Mouse (Mus musculus) bone marrow, adult 2 months (tissue): ENCODE results near the gene Vat1. TPM values are rescaled to one million over a fixed set of nuclear protein-coding genes. Genes with fewer than 3 reads are reported as not detected.
"Not testable (repeated sequence)": the region's sequence is repeated elsewhere in the genome, so short reads cannot be mapped to it uniquely, and the experiment has no call there.

Experiments
- H3K27ac ChIP-seq: fragments of 200-500 bp; 2 replicates; pipeline ENCODE4 v1.5.1; 2012; ENCODE audit warnings: low read depth, mild to moderate bottlenecking, control low read depth, inconsistent platforms, low read length; ENCODE audit not compliant: control insufficient read depth, poor library complexity, insufficient read depth
- H3K4me1 ChIP-seq: fragments of 200-500 bp; 2 replicates; pipeline ENCODE4 v1.6.1; 2011; ENCODE audit warnings: low read length; ENCODE audit not compliant: control insufficient read depth, insufficient read depth
- H3K4me3 ChIP-seq: fragments of 200-500 bp; replicated peaks from 2 replicates; pipeline ENCODE3; 2011; ENCODE audit warnings: mild to moderate bottlenecking, low read depth, low read length, control low read depth; ENCODE audit not compliant: control insufficient read depth
- CTCF ChIP-seq: fragments of 200-500 bp; IDR thresholded peaks from 2 replicates; pipeline ENCODE4 v1.5.1; 2011; ENCODE audit warnings: low read length, control low read depth; ENCODE audit not compliant: control insufficient read depth, insufficient read depth
- POLR2A ChIP-seq: fragments of 200-500 bp; IDR thresholded peaks from 2 replicates; pipeline ENCODE4 v1.6.1; 2011; ENCODE audit warnings: low read depth, mild to moderate bottlenecking, control low read depth, low read length, borderline replicate concordance; ENCODE audit not compliant: control insufficient read depth
- WGBS: fragments of 180-500 bp; shearing (Covaris S2); methylation state at CpG from one replicate; pipeline ENCODE4 v1.1.7; 2018; 5-methylcytosine and 5-hydroxymethylcytosine counted together
- polyA plus RNA-seq: library from polyadenylated mRNA; stranded (reverse); fragments of >200 nt; gene quantifications from 2 replicates; pipeline ENCODE4 v1.2.4, GENCODE M21; 2011; ENCODE audit warnings: low replicate concordance; ENCODE audit not compliant: missing spikeins, insufficient read depth, insufficient read length

Vat1 gene
- polyA plus RNA-seq, 1 experiment, result 19.0 TPM

GRCm38 (mm10) chr11:101477552-101478211, 11.7 kb upstream of the Vat1 start:
- H3K27ac ChIP-seq, result no peak overlapping the region
- TF ChIP-seq POLR2A, result no peak
- TF ChIP-seq CTCF, result no peak
- 74% methylated on average over 10 of the region's 10 CpGs for WGBS
- no peak overlapping the region for H3K4me3 ChIP-seq
- no peaks in the 10 kb centered on the region for H3K4me1 ChIP-seq

DNA sequence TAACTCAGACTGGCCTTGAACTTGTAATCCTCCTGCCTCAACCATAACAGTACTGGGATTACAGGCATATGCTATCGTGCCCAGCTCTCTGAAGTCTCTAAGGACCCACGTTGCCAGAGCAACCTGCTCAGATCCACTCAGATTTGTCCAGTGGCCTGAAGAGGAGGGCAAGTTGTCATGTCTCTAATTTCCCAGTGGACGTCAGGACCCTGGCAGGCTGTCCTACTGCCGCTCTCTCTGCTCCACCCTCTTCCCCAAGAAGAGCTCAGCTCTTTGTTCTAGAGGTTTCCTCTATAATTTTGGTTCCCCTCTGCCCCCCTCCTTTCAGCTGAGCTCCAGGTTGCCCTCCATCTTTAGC, 11.1 kb upstream of the Vat1 start:
- H3K27ac ChIP-seq, result no peak overlapping the region
- no peak overlapping the region for H3K4me3 ChIP-seq
- WGBS, result 45% methylated on average over 4 of the region's 4 CpGs
- H3K4me1 ChIP-seq, result no peaks in the 10 kb centered on the region
- TF ChIP-seq POLR2A, result no peak
- no peak for TF ChIP-seq CTCF

GRCm38 (mm10) chr11:101476361-101476760, 10.3 kb upstream of the Vat1 start:
- H3K4me1 ChIP-seq, H3K4me3 ChIP-seq, H3K27ac ChIP-seq: not testable (repeated sequence)
- 80% methylated on average over 4 of the region's 4 CpGs for WGBS

- 61% methylated on average over 5 of the region's 5 CpGs for WGBS
- TF ChIP-seq POLR2A (no peak), CTCF (no peak)
- Histone ChIP-seq H3K4me1 (no peaks in the 10 kb centered on the region), H3K4me3 (no peak overlapping the region), H3K27ac (no peak overlapping the region)
Measured at GRCm38 (mm10) chr11:101474298-101474697, 8.3 kb upstream of the Vat1 start.

- not testable (repeated sequence) for H3K4me3 ChIP-seq, H3K4me1 ChIP-seq, H3K27ac ChIP-seq
- WGBS, result 81% methylated on average over 1 of the region's 1 CpGs
Measured at GRCm38 (mm10) chr11:101473686-101474085, 7.7 kb upstream of the Vat1 start.

GRCm38 (mm10) chr11:101472336-101472735, 6.3 kb upstream of the Vat1 start:
- Histone ChIP-seq H3K4me1 (no peaks in the 10 kb centered on the region), H3K27ac (no peak overlapping the region), H3K4me3 (no peak overlapping the region)
- 77% methylated on average over 7 of the region's 7 CpGs for WGBS
- no peak for TF ChIP-seq CTCF
- TF ChIP-seq POLR2A, result no peak

GRCm38 (mm10) chr11:101471926-101472325, 5.9 kb upstream of the Vat1 start:
- 76% methylated on average over 3 of the region's 3 CpGs for WGBS

DNA sequence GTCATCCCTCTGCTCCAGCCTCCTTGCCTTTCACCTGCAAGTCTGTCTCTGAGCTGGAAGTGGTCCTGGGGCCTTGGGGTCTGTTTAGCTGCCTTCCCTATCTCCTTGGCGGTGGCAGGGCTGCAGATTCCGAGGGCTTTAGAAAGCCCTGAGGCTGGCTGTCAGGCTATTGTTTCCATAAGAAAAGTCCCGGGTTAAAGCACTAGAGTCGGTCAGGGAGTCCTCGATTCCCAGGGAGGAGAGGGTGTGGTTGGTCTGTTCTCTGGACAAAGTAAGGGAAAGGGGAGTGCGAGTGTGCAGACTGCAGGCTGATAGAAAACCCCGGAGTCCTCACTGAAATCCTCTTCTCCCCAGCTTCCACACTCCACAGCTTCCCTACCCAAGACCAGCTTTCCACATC, 4.2 kb upstream of the Vat1 start:
- WGBS, result 81% methylated on average over 7 of the region's 7 CpGs
- H3K4me1 ChIP-seq, result peaks cover 2% of the 10 kb centered on the region
- H3K4me3 ChIP-seq, result no peak overlapping the region
- no peak overlapping the region for H3K27ac ChIP-seq
- TF ChIP-seq CTCF, result no peak
- TF ChIP-seq POLR2A, result no peak

More at GRCm38 (mm10) chr11:101471926-101472325, 5.9 kb upstream of the Vat1 start:
- Histone ChIP-seq H3K27ac (no peak overlapping the region), H3K4me1 (no peaks in the 10 kb centered on the region; the same call in 1 of the 2 replicates), H3K4me3 (no peak overlapping the region)
- no peak for TF ChIP-seq POLR2A
- no peak for TF ChIP-seq CTCF

- WGBS, result 67% methylated on average over 4 of the region's 4 CpGs
- Histone ChIP-seq H3K4me3 (no peak overlapping the region), H3K4me1 (peaks cover 2% of the 10 kb centered on the region)
Measured at GRCm38 (mm10) chr11:101469155-101469554, 3.1 kb upstream of the Vat1 start.

More at GRCm38 (mm10) chr11:101469155-101469554, 3.1 kb upstream of the Vat1 start:
- no peak overlapping the region for H3K27ac ChIP-seq
- TF ChIP-seq POLR2A, result no peak
- TF ChIP-seq CTCF, result no peak
